Mouse (Mus musculus): Measurements from ENCODE around the gene Sipa1l3.

Gene Sipa1l3

GRCm38 (mm10) chr7:29446156-29446555 is 72.3 kb downstream of the Sipa1l3 start:
- in situ Hi-C loops (cut with MboI, MseI) = no loop called here

GRCm38 (mm10) chr7:29444527-29444926 is 73.9 kb downstream of the Sipa1l3 start:
- in situ Hi-C loops (cut with MboI, MseI) = no loop called here

- in situ Hi-C loops (cut with MboI, MseI) = no loop called here
Measured at GRCm38 (mm10) chr7:29444070-29444469, 74.4 kb downstream of the Sipa1l3 start.

GRCm38 (mm10) chr7:29441793-29442192 is 76.6 kb downstream of the Sipa1l3 start:
- in situ Hi-C loops (cut with MboI, MseI) = no loop called here

GRCm38 (mm10) chr7:29441151-29441550 is 77.3 kb downstream of the Sipa1l3 start:
- in situ Hi-C loops (cut with MboI, MseI) = no loop called here

- in situ Hi-C loops (cut with MboI, MseI) = no loop called here
Measured at GRCm38 (mm10) chr7:29438655-29439282, 79.7 kb downstream of the Sipa1l3 start.

- in situ Hi-C loops (cut with MboI, MseI) = no loop called here
Measured at GRCm38 (mm10) chr7:29438204-29438603, 80.2 kb downstream of the Sipa1l3 start.

GRCm38 (mm10) chr7:29437072-29437471 is 81.4 kb downstream of the Sipa1l3 start:
- in situ Hi-C loops (cut with MboI, MseI) = no loop called here

- in situ Hi-C loops (cut with MboI, MseI) = no loop called here
Measured at GRCm38 (mm10) chr7:29434313-29435035, 84.0 kb downstream of the Sipa1l3 start.

GRCm38 (mm10) chr7:29433725-29434124 is 84.7 kb downstream of the Sipa1l3 start:
- in situ Hi-C loops (cut with MboI, MseI) = no loop called here

- in situ Hi-C loops (cut with MboI, MseI) = no loop called here
Measured at GRCm38 (mm10) chr7:29432947-29433553, 85.4 kb downstream of the Sipa1l3 start.

- in situ Hi-C loops (cut with MboI, MseI) = no loop called here
Measured at GRCm38 (mm10) chr7:29432180-29432946, 86.1 kb downstream of the Sipa1l3 start.

- in situ Hi-C loops (cut with MboI, MseI) = no loop called here
Measured at GRCm38 (mm10) chr7:29430739-29431211, 87.7 kb downstream of the Sipa1l3 start.

GRCm38 (mm10) chr7:29426056-29426455 is 92.4 kb downstream of the Sipa1l3 start:
- in situ Hi-C loops (cut with MboI, MseI) = no loop called here

- in situ Hi-C loops (cut with MboI, MseI) = no loop called here
Measured at GRCm38 (mm10) chr7:29425413-29425827, 93.0 kb downstream of the Sipa1l3 start.

- in situ Hi-C loops (cut with MboI, MseI) = no loop called here
Measured at GRCm38 (mm10) chr7:29424690-29425089, 93.8 kb downstream of the Sipa1l3 start.

- in situ Hi-C loops (cut with MboI, MseI) = no loop called here
Measured at GRCm38 (mm10) chr7:29421909-29422244, 96.6 kb downstream of the Sipa1l3 start.

- in situ Hi-C loops (cut with MboI, MseI) = no loop called here
Measured at GRCm38 (mm10) chr7:29421240-29421908, 97.1 kb downstream of the Sipa1l3 start.

- in situ Hi-C loops (cut with MboI, MseI) = no loop called here
Measured at GRCm38 (mm10) chr7:29419836-29420235, 98.6 kb downstream of the Sipa1l3 start.

GRCm38 (mm10) chr7:29418231-29418630 is 100.2 kb downstream of the Sipa1l3 start:
- in situ Hi-C loops (cut with MboI, MseI) = no loop called here

- in situ Hi-C loops (cut with MboI, MseI) = no loop called here
Measured at GRCm38 (mm10) chr7:29417332-29418069, 100.9 kb downstream of the Sipa1l3 start.

Measured in T-helper 1 cell (primary cell).